Mouse (Mus musculus): Measurements from ENCODE around the gene Map3k6. TPM values are rescaled to one million over a fixed set of nuclear protein-coding genes. Genes with fewer than 3 reads are reported as not detected.

Map3k6 gene
- polyA plus RNA-seq, 1 experiment from 2014 or later, result 3.4 TPM

GRCm38 (mm10) chr4:133285950-133286349, 45.3 kb downstream of the Map3k6 start:
- no peaks in the 10 kb centered on the region for H3K9me3 ChIP-seq (ENCODE audit: control insufficient read depth, low read depth, low read length)
- WGBS, result 67% methylated on average over 5 of the region's 5 CpGs
- no peaks in the 10 kb centered on the region for H3K27me3 ChIP-seq (ENCODE audit: control insufficient read depth, insufficient read depth, low read length)
- H3K4me3 ChIP-seq (ENCODE audit: low read depth, low read length), result no peak overlapping the region
- H3K4me2 ChIP-seq (replicated peaks; ENCODE audit: low read depth, low read length), result no peak overlapping the region
- H3K9ac ChIP-seq (replicated peaks; ENCODE audit: low read depth, low read length), result no peak overlapping the region
- H3K4me1 ChIP-seq (ENCODE audit: control insufficient read depth, insufficient read depth, low read length), result peaks cover 11% of the 10 kb centered on the region
- H3K27ac ChIP-seq (ENCODE audit: low read length), result no peak overlapping the region
- H3K36me3 ChIP-seq (ENCODE audit: control insufficient read depth, insufficient read depth, low read length), result no peaks in the 10 kb centered on the region
- ATAC-seq (ENCODE audit: insufficient number of reproducible peaks, insufficient read depth, low FRiP score, low read depth), result no peak

- Histone ChIP-seq H3K27ac (ENCODE audit: low read length) (no peak overlapping the region), H3K27me3 (ENCODE audit: control insufficient read depth, insufficient read depth, low read length) (no peaks in the 10 kb centered on the region), H3K9ac (replicated peaks; ENCODE audit: low read depth, low read length) (no peak overlapping the region), H3K4me3 (ENCODE audit: low read depth, low read length) (no peak overlapping the region), H3K4me2 (replicated peaks; ENCODE audit: low read depth, low read length) (no peak overlapping the region), H3K36me3 (ENCODE audit: control insufficient read depth, insufficient read depth, low read length) (no peaks in the 10 kb centered on the region), H3K9me3 (ENCODE audit: control insufficient read depth, low read depth, low read length) (no peaks in the 10 kb centered on the region), H3K4me1 (ENCODE audit: control insufficient read depth, insufficient read depth, low read length) (peaks cover 11% of the 10 kb centered on the region)
- no peak for ATAC-seq (ENCODE audit: insufficient number of reproducible peaks, insufficient read depth, low FRiP score, low read depth)
- WGBS, result 80% methylated on average over 4 of the region's 4 CpGs
Measured at GRCm38 (mm10) chr4:133286476-133287077, 46.0 kb downstream of the Map3k6 start.

GRCm38 (mm10) chr4:133291255-133291654, 50.6 kb downstream of the Map3k6 start:
- Histone ChIP-seq H3K27ac (ENCODE audit: low read length) (no peak overlapping the region), H3K9me3 (ENCODE audit: control insufficient read depth, low read depth, low read length) (no peaks in the 10 kb centered on the region), H3K4me2 (replicated peaks; ENCODE audit: low read depth, low read length) (no peak overlapping the region), H3K36me3 (ENCODE audit: control insufficient read depth, insufficient read depth, low read length) (peaks cover 8% of the 10 kb centered on the region; the same call in 1 of the 2 replicates), H3K9ac (replicated peaks; ENCODE audit: low read depth, low read length) (no peak overlapping the region), H3K4me1 (ENCODE audit: control insufficient read depth, insufficient read depth, low read length) (peaks cover 14% of the 10 kb centered on the region), H3K4me3 (ENCODE audit: low read depth, low read length) (no peak overlapping the region), H3K27me3 (ENCODE audit: control insufficient read depth, insufficient read depth, low read length) (no peaks in the 10 kb centered on the region)
- WGBS, result 93% methylated on average over 1 of the region's 1 CpGs
- no peak for ATAC-seq (ENCODE audit: insufficient number of reproducible peaks, insufficient read depth, low FRiP score, low read depth)

GRCm38 (mm10) chr4:133292405-133292804, 51.8 kb downstream of the Map3k6 start:
- WGBS, result 73% methylated on average over 4 of the region's 4 CpGs

GRCm38 (mm10) chr4:133292901-133293843, 52.6 kb downstream of the Map3k6 start:
- peak; percentile 57; the same call in 1 of the 2 replicates for ATAC-seq (ENCODE audit: insufficient number of reproducible peaks, insufficient read depth, low FRiP score, low read depth)
- H3K9ac ChIP-seq (replicated peaks; ENCODE audit: low read depth, low read length), result peak overlapping the region; percentile 3; the same call in 1 of the 2 replicates
- 23% methylated on average over 23 of the region's 24 CpGs for WGBS

More at GRCm38 (mm10) chr4:133292405-133292804, 51.8 kb downstream of the Map3k6 start:
- H3K27ac ChIP-seq (ENCODE audit: low read length), result peak overlapping the region; percentile 55; the same call in 1 of the 2 replicates
- 0 out of 2 replicates have a peak overlapping the region, but pooled peaks have one; percentile 3 for H3K9ac ChIP-seq (replicated peaks; ENCODE audit: low read depth, low read length)
- 0 out of 2 replicates have a peak, but pooled peaks have one; percentile 12 for ATAC-seq (ENCODE audit: insufficient number of reproducible peaks, insufficient read depth, low FRiP score, low read depth)
- H3K4me2 ChIP-seq (replicated peaks; ENCODE audit: low read depth, low read length), result no peak overlapping the region
- H3K4me1 ChIP-seq (ENCODE audit: control insufficient read depth, insufficient read depth, low read length), result peaks cover 16% of the 10 kb centered on the region
- H3K27me3 ChIP-seq (ENCODE audit: control insufficient read depth, insufficient read depth, low read length), result no peaks in the 10 kb centered on the region
- H3K9me3 ChIP-seq (ENCODE audit: control insufficient read depth, low read depth, low read length), result no peaks in the 10 kb centered on the region
- H3K4me3 ChIP-seq (ENCODE audit: low read depth, low read length), result no peak overlapping the region
- H3K36me3 ChIP-seq (ENCODE audit: control insufficient read depth, insufficient read depth, low read length), result peaks cover 19% of the 10 kb centered on the region; the same call in 1 of the 2 replicates

GRCm38 (mm10) chr4:133294084-133294483, 53.5 kb downstream of the Map3k6 start:
- H3K9me3 ChIP-seq (ENCODE audit: control insufficient read depth, low read depth, low read length), result no peaks in the 10 kb centered on the region
- no peak overlapping the region for H3K27ac ChIP-seq (ENCODE audit: low read length)
- WGBS, result 46% methylated on average over 11 of the region's 11 CpGs
- peaks cover 21% of the 10 kb centered on the region; the same call in 1 of the 2 replicates for H3K36me3 ChIP-seq (ENCODE audit: control insufficient read depth, insufficient read depth, low read length)
- H3K27me3 ChIP-seq (ENCODE audit: control insufficient read depth, insufficient read depth, low read length), result no peaks in the 10 kb centered on the region
- peaks cover 31% of the 10 kb centered on the region for H3K4me1 ChIP-seq (ENCODE audit: control insufficient read depth, insufficient read depth, low read length)
- H3K4me3 ChIP-seq (ENCODE audit: low read depth, low read length), result no peak overlapping the region
- no peak for ATAC-seq (ENCODE audit: insufficient number of reproducible peaks, insufficient read depth, low FRiP score, low read depth)
- no peak overlapping the region for H3K4me2 ChIP-seq (replicated peaks; ENCODE audit: low read depth, low read length)
- no peak overlapping the region for H3K9ac ChIP-seq (replicated peaks; ENCODE audit: low read depth, low read length)

More at GRCm38 (mm10) chr4:133292901-133293843, 52.6 kb downstream of the Map3k6 start:
- H3K27me3 ChIP-seq (ENCODE audit: control insufficient read depth, insufficient read depth, low read length), result no peaks in the 10 kb centered on the region
- H3K9me3 ChIP-seq (ENCODE audit: control insufficient read depth, low read depth, low read length), result no peaks in the 10 kb centered on the region
- H3K36me3 ChIP-seq (ENCODE audit: control insufficient read depth, insufficient read depth, low read length), result peaks cover 21% of the 10 kb centered on the region; the same call in 1 of the 2 replicates
- H3K4me2 ChIP-seq (replicated peaks; ENCODE audit: low read depth, low read length), result no peak overlapping the region
- no peak overlapping the region for H3K4me3 ChIP-seq (ENCODE audit: low read depth, low read length)
- H3K4me1 ChIP-seq (ENCODE audit: control insufficient read depth, insufficient read depth, low read length), result peaks cover 23% of the 10 kb centered on the region
- peak overlapping the region; percentile 55; the same call in 1 of the 2 replicates for H3K27ac ChIP-seq (ENCODE audit: low read length)

- Histone ChIP-seq H3K9ac (replicated peaks; ENCODE audit: low read depth, low read length) (0 out of 2 replicates have a peak overlapping the region, but pooled peaks have one; percentile 3), H3K4me2 (replicated peaks; ENCODE audit: low read depth, low read length) (no peak overlapping the region), H3K4me3 (ENCODE audit: low read depth, low read length) (no peak overlapping the region), H3K27ac (ENCODE audit: low read length) (0 out of 2 replicates have a peak overlapping the region, but pooled peaks have one; percentile 15), H3K4me1 (ENCODE audit: control insufficient read depth, insufficient read depth, low read length) (peaks cover 31% of the 10 kb centered on the region), H3K36me3 (ENCODE audit: control insufficient read depth, insufficient read depth, low read length) (peaks cover 29% of the 10 kb centered on the region), H3K9me3 (ENCODE audit: control insufficient read depth, low read depth, low read length) (no peaks in the 10 kb centered on the region), H3K27me3 (ENCODE audit: control insufficient read depth, insufficient read depth, low read length) (no peaks in the 10 kb centered on the region)
- WGBS, result 66% methylated on average over 10 of the region's 10 CpGs
- ATAC-seq (ENCODE audit: insufficient number of reproducible peaks, insufficient read depth, low FRiP score, low read depth), result no peak
Measured at GRCm38 (mm10) chr4:133297360-133297759, 56.7 kb downstream of the Map3k6 start.

- no peaks in the 10 kb centered on the region for H3K9me3 ChIP-seq (ENCODE audit: control insufficient read depth, low read depth, low read length)
- H3K27me3 ChIP-seq (ENCODE audit: control insufficient read depth, insufficient read depth, low read length), result no peaks in the 10 kb centered on the region
- peak overlapping the region; percentile 45; the same call in 1 of the 2 replicates for H3K27ac ChIP-seq (ENCODE audit: low read length)
- peaks cover 27% of the 10 kb centered on the region for H3K4me1 ChIP-seq (ENCODE audit: control insufficient read depth, insufficient read depth, low read length)
- peaks cover 29% of the 10 kb centered on the region for H3K36me3 ChIP-seq (ENCODE audit: control insufficient read depth, insufficient read depth, low read length)
- 3% methylated on average over 5 of the region's 5 CpGs for WGBS
- no peak overlapping the region for H3K4me3 ChIP-seq (ENCODE audit: low read depth, low read length)
- H3K4me2 ChIP-seq (replicated peaks; ENCODE audit: low read depth, low read length), result no peak overlapping the region
- peak; percentile 73; the same call in 1 of the 2 replicates for ATAC-seq (ENCODE audit: insufficient number of reproducible peaks, insufficient read depth, low FRiP score, low read depth)
- H3K9ac ChIP-seq (replicated peaks; ENCODE audit: low read depth, low read length), result no peak overlapping the region
Measured at GRCm38 (mm10) chr4:133297801-133298238, 57.2 kb downstream of the Map3k6 start.
